Mouse (Mus musculus): ENCODE data around the gene Hif1an.

The Hif1an gene

DNA sequence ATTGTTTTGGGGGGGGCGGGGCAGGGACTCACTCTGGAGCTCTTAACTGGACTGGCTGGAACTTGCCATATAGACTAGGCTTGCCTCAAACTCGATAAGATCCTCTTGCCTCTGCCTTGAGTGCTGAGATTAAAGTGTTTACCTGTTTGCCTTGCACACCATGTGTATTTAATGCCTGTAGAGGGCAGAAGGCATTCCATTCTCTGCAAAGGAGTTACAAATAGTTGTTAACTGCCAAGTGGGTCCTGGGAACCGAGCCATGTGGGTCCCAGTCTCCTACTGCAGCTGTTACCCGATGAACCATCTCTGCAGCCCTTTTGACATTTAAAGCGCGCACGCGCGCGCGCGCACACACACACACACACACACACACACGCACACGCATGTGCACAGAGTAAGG lies 1.4 kb downstream of the Hif1an start:
- DNase-seq (ENCODE audit: low read depth, low spot score) = no peak

DNA sequence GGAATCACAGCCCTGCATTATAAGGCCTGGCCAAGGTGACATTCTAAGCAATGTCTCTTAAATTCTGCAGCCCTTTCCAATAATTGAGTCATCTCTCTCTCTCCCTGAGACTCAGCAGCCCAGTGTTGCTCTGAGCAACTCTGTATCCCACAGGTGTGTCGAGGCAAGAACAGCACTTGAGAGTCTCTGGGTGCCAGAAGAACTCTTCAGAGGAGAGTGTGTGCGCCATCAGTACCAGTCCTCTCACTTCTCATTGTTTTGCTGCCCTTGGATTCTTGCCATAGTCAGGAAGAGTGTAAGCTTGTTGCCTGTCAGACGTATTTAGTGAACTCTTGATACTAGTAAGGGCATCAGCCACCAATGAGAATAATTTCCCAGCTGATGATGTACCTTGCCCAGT lies 5.1 kb downstream of the Hif1an start:
- DNase-seq (ENCODE audit: low read depth, low spot score) = no peak

DNA sequence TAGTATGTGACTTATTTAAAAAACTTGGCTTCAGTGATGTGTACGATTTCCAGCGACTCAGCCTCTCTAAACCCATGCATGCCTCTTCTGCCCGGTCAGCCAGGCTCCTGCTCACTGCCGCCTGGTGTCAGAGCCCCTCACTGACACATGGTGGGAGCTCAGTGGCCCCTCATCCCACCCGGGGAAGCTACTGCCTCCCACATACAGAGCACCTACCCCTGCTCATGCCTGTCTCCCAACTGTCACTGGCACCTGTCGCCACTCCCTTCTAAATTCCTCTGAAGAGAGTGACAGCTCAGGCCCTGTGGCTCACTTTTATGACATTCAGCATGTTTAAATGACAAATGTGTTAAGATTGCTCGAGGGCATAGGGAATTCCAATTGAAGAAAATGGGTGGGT lies 13.6 kb downstream of the Hif1an start:
- no peak for DNase-seq (ENCODE audit: low read depth, low spot score)

- DNase-seq (ENCODE audit: low read depth, low spot score) = no peak
These were observed 15.4 kb downstream of the Hif1an start for GRCm38 (mm10) chr19:44578038-44578437.

GRCm38 (mm10) chr19:44582103-44582502 lies 19.5 kb downstream of the Hif1an start:
- DNase-seq (ENCODE audit: low read depth, low spot score) = no peak

GRCm38 (mm10) chr19:44582638-44583309 lies 20.1 kb downstream of the Hif1an start:
- peak; percentile 86 for DNase-seq (ENCODE audit: low read depth, low spot score)

GRCm38 (mm10) chr19:44588036-44588435 lies 25.4 kb downstream of the Hif1an start:
- no peak for DNase-seq (ENCODE audit: low read depth, low spot score)

GRCm38 (mm10) chr19:44589591-44590223 lies 27.1 kb downstream of the Hif1an start:
- DNase-seq (ENCODE audit: low read depth, low spot score) = no peak

- peak; percentile 67 for DNase-seq (ENCODE audit: low read depth, low spot score)
These were observed 28.3 kb downstream of the Hif1an start for GRCm38 (mm10) chr19:44590992-44591391.

GRCm38 (mm10) chr19:44591638-44592037 lies 29.0 kb downstream of the Hif1an start:
- peak; percentile 61 for DNase-seq (ENCODE audit: low read depth, low spot score)

GRCm38 (mm10) chr19:44594180-44594579 lies 31.5 kb downstream of the Hif1an start:
- no peak for DNase-seq (ENCODE audit: low read depth, low spot score)

DNA sequence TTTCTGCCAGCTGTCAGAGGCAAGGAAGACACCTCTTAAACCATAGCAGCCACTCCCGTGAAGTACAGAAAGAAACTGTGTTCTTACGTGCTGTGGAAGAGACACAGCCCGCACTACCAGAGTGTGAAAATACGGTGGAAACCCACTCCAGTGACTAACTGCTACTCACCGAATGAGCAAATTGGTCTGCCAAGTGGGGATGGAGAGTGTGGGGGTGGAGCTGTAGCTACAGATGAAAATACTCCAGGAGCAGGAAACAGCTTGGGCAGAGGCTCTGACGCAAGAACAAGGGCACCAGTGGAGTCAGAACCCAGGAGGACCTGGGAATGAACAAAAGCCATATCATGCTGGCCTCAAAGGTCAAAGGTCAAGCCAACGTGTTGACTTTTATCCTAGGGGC lies 55.5 kb downstream of the Hif1an start:
- DNase-seq (ENCODE audit: low read depth, low spot score) = no peak
